Mouse (Mus musculus): ENCODE measurements around the gene Klk7.

GRCm38 (mm10) chr7:43796355-43796754, 14.7 kb upstream of the Klk7 start:
- TF ChIP-seq CTCF (IDR thresholded peaks at IDR 0.05; ENCODE audit: low read depth, low read length) (no peak), POLR2AphosphoS5 (IDR thresholded peaks at IDR 0.05; ENCODE audit: insufficient replicate concordance, low read depth, low read length) (no peak), GATA1 (IDR thresholded peaks at IDR 0.05; ENCODE audit: borderline replicate concordance, low read length) (no peak)
